Mouse (Mus musculus) bone marrow, adult 2 months (tissue): Measurements from ENCODE around the gene Sphk1.

Experiments used
- CTCF ChIP-seq: fragments of 200-500 bp; IDR thresholded peaks from 2 replicates; pipeline ENCODE4 v1.5.1; 2011; ENCODE audit warnings: low read length, control low read depth; ENCODE audit not compliant: control insufficient read depth, insufficient read depth
- POLR2A ChIP-seq: fragments of 200-500 bp; IDR thresholded peaks from 2 replicates; pipeline ENCODE4 v1.6.1; 2011; ENCODE audit warnings: low read depth, mild to moderate bottlenecking, control low read depth, low read length, borderline replicate concordance; ENCODE audit not compliant: control insufficient read depth

DNA sequence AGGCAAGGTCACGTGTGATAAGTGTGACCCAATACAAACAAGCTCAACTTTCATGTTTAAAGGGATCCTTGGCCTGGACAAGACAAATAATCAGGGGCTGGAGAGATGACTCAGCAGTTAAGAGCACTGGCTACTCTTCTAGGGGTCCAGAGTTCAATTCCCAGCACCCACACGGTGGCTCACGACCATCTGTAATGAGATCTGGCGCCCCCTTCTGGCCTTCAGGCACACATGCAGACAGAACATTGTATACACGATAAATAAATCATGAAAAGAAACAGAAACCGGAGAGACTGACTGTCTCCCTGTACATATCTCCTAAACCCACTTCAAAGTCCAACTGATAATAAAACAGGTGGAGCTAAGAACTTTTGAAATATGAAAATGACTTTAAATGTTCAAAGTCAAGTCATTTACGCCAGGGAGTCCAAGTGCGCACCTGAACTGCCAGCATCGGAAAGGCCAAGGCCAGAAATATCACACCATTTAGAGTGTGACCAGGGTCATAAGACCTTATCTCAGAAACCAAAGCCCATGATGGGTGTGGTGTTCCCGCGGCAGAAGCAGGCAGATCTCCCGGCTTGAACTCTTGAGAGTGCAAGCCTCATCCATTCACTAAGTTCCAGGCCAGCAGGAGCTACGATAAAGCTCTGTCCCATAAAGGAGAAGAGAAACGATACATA lies 41.9 kb upstream of the Sphk1 start:
- no peak for TF ChIP-seq POLR2A
- TF ChIP-seq CTCF = peak; percentile 50; the same call in 1 of the 2 replicates
